Mouse (Mus musculus): ENCODE data around the gene Gpc4. TPM values are rescaled to one million over a fixed set of nuclear protein-coding genes. Genes with fewer than 3 reads are reported as not detected.

Gpc4 gene
- total and polyA plus RNA-seq, 2 experiments from 2014 or later, result 19.1 to 33.9 TPM

DNA sequence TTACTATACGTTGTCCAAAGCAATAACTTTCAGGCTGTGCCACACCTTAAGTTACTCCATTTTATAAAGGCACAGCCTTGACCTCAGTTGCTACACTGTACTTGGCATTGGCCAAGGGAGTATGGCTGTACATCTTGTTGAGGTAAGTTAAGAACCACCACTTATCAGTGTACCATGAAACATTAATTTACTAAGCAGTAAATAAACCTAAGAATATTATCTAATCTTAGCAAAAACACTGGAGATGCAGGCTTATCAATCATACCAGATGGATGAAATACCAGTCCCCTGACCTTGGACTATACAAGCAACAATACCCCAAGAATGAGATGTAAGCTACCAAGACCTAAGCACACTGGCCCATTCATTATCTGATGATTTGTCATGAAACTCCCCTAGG, 63.1 kb downstream of the Gpc4 start:
- no peaks in the 10 kb centered on the region for H3K36me3 ChIP-seq (replicated peaks; ENCODE audit: control insufficient read depth, insufficient read depth, low read length)
- H3K4me2 ChIP-seq (ENCODE audit: low read depth, low read length), result no peak overlapping the region
- H3K4me3 ChIP-seq (ENCODE audit: low read depth, low read length), result no peak overlapping the region
- H3K27me3 ChIP-seq (ENCODE audit: control insufficient read depth, insufficient read depth, low read length), result no peaks in the 10 kb centered on the region
- TF ChIP-seq CTCF (IDR thresholded peaks at IDR 0.05; ENCODE audit: low read depth) (no peak), EP300 (IDR thresholded peaks at IDR 0.05; ENCODE audit: low read depth) (no peak)
- DNase-seq (ENCODE audit: low spot score), result no peak
- 92% methylated on average over 1 of the region's 1 CpGs for WGBS
- no peaks in the 10 kb centered on the region for H3K4me1 ChIP-seq (ENCODE audit: control insufficient read depth, insufficient read depth)
- H3K9ac ChIP-seq (replicated peaks; ENCODE audit: low read depth, low read length), result no peak overlapping the region
- ATAC-seq (ENCODE audit: insufficient read depth, low read depth), result no peak
- no peaks in the 10 kb centered on the region for H3K9me3 ChIP-seq (replicated peaks; ENCODE audit: control insufficient read depth, low read length)
- no peak overlapping the region for H3K27ac ChIP-seq (ENCODE audit: low read depth)

DNA sequence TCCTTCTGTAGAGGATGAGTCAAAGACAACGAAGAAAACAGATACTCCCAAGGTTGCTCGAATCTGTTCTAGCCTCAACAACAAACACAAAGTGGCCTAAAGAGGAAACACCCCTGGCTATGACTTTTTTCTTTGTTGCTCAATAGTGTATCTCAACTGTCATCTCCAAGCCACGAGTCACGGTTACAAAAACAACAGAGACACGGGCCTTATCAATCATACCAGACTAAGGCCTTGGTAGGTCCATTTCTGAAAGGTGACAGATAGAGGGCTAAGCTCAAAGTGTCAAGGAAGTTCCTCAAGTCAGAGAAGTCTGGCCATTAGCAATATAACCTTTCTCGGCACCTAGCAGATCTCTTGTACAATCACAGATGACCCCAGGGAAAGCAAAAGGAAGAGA, 63.6 kb downstream of the Gpc4 start:
- Histone ChIP-seq H3K27ac (ENCODE audit: low read depth) (no peak overlapping the region), H3K4me3 (ENCODE audit: low read depth, low read length) (no peak overlapping the region), H3K27me3 (ENCODE audit: control insufficient read depth, insufficient read depth, low read length) (no peaks in the 10 kb centered on the region), H3K36me3 (replicated peaks; ENCODE audit: control insufficient read depth, insufficient read depth, low read length) (no peaks in the 10 kb centered on the region), H3K4me1 (ENCODE audit: control insufficient read depth, insufficient read depth) (no peaks in the 10 kb centered on the region), H3K4me2 (ENCODE audit: low read depth, low read length) (no peak overlapping the region), H3K9me3 (replicated peaks; ENCODE audit: control insufficient read depth, low read length) (no peaks in the 10 kb centered on the region), H3K9ac (replicated peaks; ENCODE audit: low read depth, low read length) (no peak overlapping the region)
- 52% methylated on average over 6 of the region's 6 CpGs for WGBS
- no peak for DNase-seq (ENCODE audit: low spot score)
- no peak for TF ChIP-seq CTCF (IDR thresholded peaks at IDR 0.05; ENCODE audit: low read depth)
- TF ChIP-seq EP300 (IDR thresholded peaks at IDR 0.05; ENCODE audit: low read depth), result no peak
- ATAC-seq (ENCODE audit: insufficient read depth, low read depth), result no peak

DNA sequence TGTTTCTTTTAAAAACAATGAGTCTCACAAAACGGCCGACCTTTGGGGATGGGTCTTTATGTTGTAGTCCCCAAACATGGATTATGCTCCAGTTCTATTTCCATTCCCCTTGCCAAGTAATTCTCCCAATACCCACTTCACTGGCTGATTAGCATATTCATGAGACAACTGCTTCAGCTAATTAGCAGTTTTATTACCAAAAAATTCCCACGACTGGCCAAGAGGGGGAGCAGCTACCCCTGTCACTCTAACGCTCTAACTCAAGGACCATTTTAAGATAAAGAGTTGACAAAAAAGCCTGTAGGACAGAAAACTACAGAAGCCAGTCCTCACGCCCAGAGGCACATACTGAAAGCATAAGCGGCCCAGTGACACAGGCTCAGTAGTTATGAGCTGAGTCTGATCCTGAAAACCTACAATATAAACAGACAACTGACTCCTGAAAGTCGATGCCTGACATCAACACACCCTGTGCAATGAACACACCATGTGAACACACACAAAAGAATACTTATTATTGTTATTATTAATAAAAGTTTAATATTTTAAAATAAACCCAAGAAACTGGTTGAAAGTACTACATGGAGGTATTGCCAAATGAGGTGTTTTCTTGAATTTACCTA, 77.2 kb downstream of the Gpc4 start:
- no peak overlapping the region for H3K27ac ChIP-seq (ENCODE audit: low read depth)
- H3K27me3 ChIP-seq (ENCODE audit: control insufficient read depth, insufficient read depth, low read length), result no peaks in the 10 kb centered on the region
- TF ChIP-seq EP300 (IDR thresholded peaks at IDR 0.05; ENCODE audit: low read depth) (no peak), CTCF (IDR thresholded peaks at IDR 0.05; ENCODE audit: low read depth) (peak; percentile 37; the same call in 1 of the 2 replicates)
- no peaks in the 10 kb centered on the region for H3K9me3 ChIP-seq (replicated peaks; ENCODE audit: control insufficient read depth, low read length)
- H3K36me3 ChIP-seq (replicated peaks; ENCODE audit: control insufficient read depth, insufficient read depth, low read length), result no peaks in the 10 kb centered on the region
- no peaks in the 10 kb centered on the region for H3K4me1 ChIP-seq (ENCODE audit: control insufficient read depth, insufficient read depth)
- H3K4me3 ChIP-seq (ENCODE audit: low read depth, low read length), result no peak overlapping the region
- no peak overlapping the region for H3K4me2 ChIP-seq (ENCODE audit: low read depth, low read length)
- no peak overlapping the region for H3K9ac ChIP-seq (replicated peaks; ENCODE audit: low read depth, low read length)
- DNase-seq (ENCODE audit: low spot score), result peak; percentile 13
- WGBS, result 39% methylated on average over 7 of the region's 7 CpGs
- no peak for ATAC-seq (ENCODE audit: insufficient read depth, low read depth)

DNA sequence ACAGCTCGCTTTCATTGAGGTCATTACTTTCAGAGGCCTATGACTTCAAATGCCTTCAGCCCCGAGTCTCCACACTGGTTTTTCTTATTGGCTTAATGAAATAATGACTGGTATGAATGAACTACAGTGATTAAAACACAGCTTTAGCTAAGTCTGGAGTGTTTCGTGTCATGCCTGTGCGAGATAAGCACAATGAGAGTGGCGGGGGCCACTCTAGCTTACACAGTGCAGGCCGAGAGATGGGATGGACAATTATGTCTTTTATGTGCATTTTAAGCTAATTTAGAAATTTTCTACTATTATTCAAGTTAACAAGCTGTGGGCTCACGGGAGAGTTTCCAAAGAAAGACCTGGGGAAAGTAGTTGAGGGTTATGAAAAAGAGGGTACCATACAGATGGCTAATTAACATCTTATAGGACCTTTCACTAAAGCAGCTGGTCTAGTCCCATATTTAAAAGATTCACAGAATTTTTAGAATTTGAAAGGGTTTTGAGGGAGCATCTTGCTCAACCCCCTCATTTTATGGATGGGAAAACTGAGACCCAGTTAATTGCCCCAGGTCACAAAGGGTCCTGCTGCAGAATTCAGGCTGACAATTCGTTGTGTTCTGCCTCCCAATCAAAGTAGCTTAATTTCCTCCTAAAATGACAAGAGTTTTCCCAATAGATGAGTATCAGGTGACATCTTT, 78.0 kb downstream of the Gpc4 start:
- DNase-seq (ENCODE audit: low spot score), result no peak
- no peak overlapping the region for H3K4me2 ChIP-seq (ENCODE audit: low read depth, low read length)
- H3K9ac ChIP-seq (replicated peaks; ENCODE audit: low read depth, low read length), result no peak overlapping the region
- H3K27ac ChIP-seq (ENCODE audit: low read depth), result no peak overlapping the region
- ATAC-seq (ENCODE audit: insufficient read depth, low read depth), result no peak
- no peak overlapping the region for H3K4me3 ChIP-seq (ENCODE audit: low read depth, low read length)
- no peaks in the 10 kb centered on the region for H3K9me3 ChIP-seq (replicated peaks; ENCODE audit: control insufficient read depth, low read length)
- no peaks in the 10 kb centered on the region for H3K27me3 ChIP-seq (ENCODE audit: control insufficient read depth, insufficient read depth, low read length)
- no peaks in the 10 kb centered on the region for H3K4me1 ChIP-seq (ENCODE audit: control insufficient read depth, insufficient read depth)
- H3K36me3 ChIP-seq (replicated peaks; ENCODE audit: control insufficient read depth, insufficient read depth, low read length), result no peaks in the 10 kb centered on the region
- 69% methylated on average over 8 of the region's 8 CpGs for WGBS
- TF ChIP-seq EP300 (IDR thresholded peaks at IDR 0.05; ENCODE audit: low read depth), result no peak
- no peak for TF ChIP-seq CTCF (IDR thresholded peaks at IDR 0.05; ENCODE audit: low read depth)

DNA sequence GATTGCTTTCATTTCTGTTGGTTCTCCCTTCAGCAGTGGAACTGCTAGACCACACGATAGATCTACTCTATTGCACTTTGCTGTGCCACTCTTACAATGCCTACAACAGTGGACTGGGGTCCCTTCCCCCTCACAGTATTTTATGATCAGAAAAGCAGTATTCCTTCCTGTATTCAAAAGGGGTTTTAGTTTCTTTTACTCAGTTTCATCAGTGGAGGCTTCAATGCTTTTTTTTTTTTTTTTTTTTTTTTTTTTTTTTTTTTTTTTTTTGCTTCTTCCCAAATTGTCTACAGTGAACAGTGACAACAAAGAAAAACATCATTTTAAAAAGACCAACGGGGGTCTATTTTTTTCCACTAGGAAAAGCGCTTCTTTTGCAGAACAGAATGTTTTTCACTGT, 81.5 kb downstream of the Gpc4 start:
- Histone ChIP-seq H3K4me2 (ENCODE audit: low read depth, low read length) (no peak overlapping the region), H3K27me3 (ENCODE audit: control insufficient read depth, insufficient read depth, low read length) (no peaks in the 10 kb centered on the region), H3K4me1 (ENCODE audit: control insufficient read depth, insufficient read depth) (no peaks in the 10 kb centered on the region), H3K9ac (replicated peaks; ENCODE audit: low read depth, low read length) (no peak overlapping the region), H3K36me3 (replicated peaks; ENCODE audit: control insufficient read depth, insufficient read depth, low read length) (no peaks in the 10 kb centered on the region), H3K9me3 (replicated peaks; ENCODE audit: control insufficient read depth, low read length) (no peaks in the 10 kb centered on the region), H3K27ac (ENCODE audit: low read depth) (no peak overlapping the region), H3K4me3 (ENCODE audit: low read depth, low read length) (no peak overlapping the region)
- ATAC-seq (ENCODE audit: insufficient read depth, low read depth) (no peak), DNase-seq (ENCODE audit: low spot score) (no peak)
- 75% methylated on average over 3 of the region's 3 CpGs for WGBS
- no peak for TF ChIP-seq CTCF (IDR thresholded peaks at IDR 0.05; ENCODE audit: low read depth)
- no peak for TF ChIP-seq EP300 (IDR thresholded peaks at IDR 0.05; ENCODE audit: low read depth)

Measured in heart, postnatal 0 days (tissue).